Comparison of ENCODE assay signal across 9 mouse cellular contexts in the genomic region with DNA sequence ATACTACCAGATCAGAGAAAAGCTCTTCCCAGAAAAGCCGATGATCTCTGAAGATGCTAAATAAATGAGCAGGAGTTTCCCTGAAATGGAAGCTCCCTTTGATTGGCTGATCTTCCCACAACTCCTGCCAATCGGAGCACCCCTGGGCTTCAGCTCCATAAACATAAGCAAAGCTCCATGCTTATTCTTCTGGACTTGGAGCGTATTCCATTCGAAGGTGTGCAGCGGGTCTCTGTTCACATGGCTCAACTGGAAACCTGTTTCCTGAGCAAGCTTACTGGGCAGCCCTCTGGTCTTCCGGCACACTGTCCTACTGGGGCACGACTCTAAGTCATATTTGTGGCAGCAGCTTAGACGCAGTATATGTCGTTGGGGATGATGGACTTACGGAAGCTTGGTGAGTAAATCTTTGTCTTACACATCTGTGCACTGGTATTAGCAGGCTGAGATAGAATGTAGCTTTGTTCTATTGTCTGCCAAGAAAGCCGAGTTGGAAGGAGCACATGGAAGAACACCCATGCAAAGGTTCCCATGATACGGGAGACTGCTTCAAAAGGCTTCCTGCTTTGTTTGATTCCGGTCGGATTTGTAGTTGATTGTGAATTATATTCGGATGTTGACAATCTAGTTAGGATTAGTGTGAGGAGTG.
DNase-seq lines count a peak whose midpoint lies in the region.
"Had no signal": no experiment of that assay in that cellular context is flagged by ENCODE, and none has a peak within 500 bp of the region (broad histone marks: within the 10 kb centered on the region; RNA-seq: fewer than 3 reads in every experiment).

No protein-coding gene starts in this region.

- peak; percentile 6 for DNase-seq in embryo, embryonic 10.5 days (ENCODE audit: low spot score)
- DNase-seq in embryo, embryonic 10 days (ENCODE audit: low spot score): no peak
- peak; percentile 70 to 86 for DNase-seq in frontal cortex, adult 2 months (ENCODE audit: extremely low spot score in 1 of 2, low spot score in 1 of 2)
- DNase-seq in left cerebral cortex, adult 9 months (ENCODE audit: low spot score in 2 of 2): peak; percentile 69 to 79
- DNase-seq in right cerebral cortex, postnatal 10 days (ENCODE audit: low spot score in 2 of 2): peak; percentile 78 to 84
- no peak for DNase-seq in spleen, postnatal 10 days (ENCODE audit: low spot score in 2 of 2)
- DNase-seq in gastrocnemius, adult 18-20 months (ENCODE audit: low spot score): no peak
- DNase-seq in urinary bladder, adult 18-20 months (ENCODE audit: low spot score in 2 of 2): no peak
- DNase-seq: kidney, postnatal 4 days had no signal

Comparison
In these comparisons a context has a peak if more than half of its experiments do, and no peak if none do; other contexts are left out.
1. DNase-seq: peak in embryo, embryonic 10.5 days (single experiment), frontal cortex, adult 2 months (2 of 2), left cerebral cortex, adult 9 months (2 of 2) and right cerebral cortex, postnatal 10 days (2 of 2); none in embryo, embryonic 10 days (single experiment), spleen, postnatal 10 days (0 of 2), gastrocnemius, adult 18-20 months (single experiment) and urinary bladder, adult 18-20 months (0 of 2).